Comparison of ENCODE assay signal across 17 mouse cellular contexts in the genomic region with DNA sequence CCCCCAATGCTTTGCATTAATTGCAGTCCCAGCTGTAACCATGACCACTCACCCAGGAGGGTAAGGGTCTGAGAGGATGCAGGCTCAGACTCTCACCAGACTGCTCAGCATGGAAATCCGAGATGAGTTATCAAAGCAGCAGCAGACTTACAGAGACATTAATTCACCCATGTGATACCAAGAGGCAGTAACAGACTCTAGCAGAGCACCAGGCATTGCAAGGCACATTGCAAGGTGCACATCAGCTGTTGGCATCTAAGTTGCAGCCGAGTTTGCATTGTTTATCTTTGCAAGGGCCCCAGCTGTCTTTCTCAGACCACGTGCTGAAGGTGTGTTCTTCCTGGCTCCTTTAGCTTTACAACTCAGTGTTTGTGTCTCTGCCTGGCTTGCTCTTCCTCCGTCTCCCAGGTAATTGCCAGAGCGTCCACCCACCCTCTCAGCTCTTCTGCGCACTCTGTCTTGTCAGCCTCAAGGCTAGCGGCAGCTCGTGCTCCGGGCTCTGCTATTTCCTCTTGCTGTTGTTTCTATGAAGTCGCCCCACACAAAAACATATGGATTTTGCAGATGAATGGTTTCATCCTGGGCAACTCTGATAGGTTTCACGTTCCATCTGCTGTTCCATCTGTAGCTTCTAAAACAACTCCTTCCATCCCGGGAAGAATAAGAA.
DNase-seq lines count a peak whose midpoint lies in the region; ATAC-seq and TF ChIP-seq lines count a peak whose summit lies in the region.
"Had no signal": no experiment of that assay in that cellular context is flagged by ENCODE, and none has a peak within 500 bp of the region (broad histone marks: within the 10 kb centered on the region; RNA-seq: fewer than 3 reads in every experiment).

No protein-coding gene starts in this region.

- H3K9me3 ChIP-seq in hindbrain, postnatal 0 days (ENCODE audit: low read length): no peaks in the 10 kb centered on the region
- H3K9me3 ChIP-seq in hindbrain, embryonic 11.5 days (ENCODE audit: control insufficient read depth, low read length): no peaks in the 10 kb centered on the region
- H3K9me3 ChIP-seq: limb, embryonic 12.5 days; neural tube, embryonic 12.5 days had no signal

- no peak overlapping the region for H3K27ac ChIP-seq in hindbrain, postnatal 0 days
- H3K27ac ChIP-seq in hindbrain, embryonic 11.5 days (ENCODE audit: low read depth, low read length): no peak overlapping the region
- H3K27ac ChIP-seq: limb, embryonic 12.5 days; macrophage; neural tube, embryonic 12.5 days had no signal

- no peaks in the 10 kb centered on the region for H3K4me1 ChIP-seq in hindbrain, postnatal 0 days (ENCODE audit: insufficient read depth, low read length)
- no peaks in the 10 kb centered on the region for H3K4me1 ChIP-seq in hindbrain, embryonic 11.5 days (replicated peaks; ENCODE audit: control insufficient read depth, insufficient read depth, low read length)
- H3K4me1 ChIP-seq: limb, embryonic 12.5 days; neural tube, embryonic 12.5 days had no signal

- no peak overlapping the region for H3K4me3 ChIP-seq in hindbrain, postnatal 0 days (ENCODE audit: low read length)
- no peak overlapping the region for H3K4me3 ChIP-seq in hindbrain, embryonic 11.5 days (ENCODE audit: low read depth, low read length)
- H3K4me3 ChIP-seq: limb, embryonic 12.5 days; neural tube, embryonic 12.5 days had no signal

- 0 out of 2 replicates have a peak, but pooled peaks have one; percentile 38 for ATAC-seq in hindbrain, postnatal 0 days
- no peak for ATAC-seq in hindbrain, embryonic 11.5 days (ENCODE audit: low FRiP score)
- ATAC-seq in frontal cortex, adult (ENCODE audit: low TSS enrichment): peak; percentile 92
- ATAC-seq: CD4-positive, CD25-positive, alpha-beta regulatory T cell, adult 4 months; intestine, embryonic 16.5 days; midbrain, embryonic 16.5 days had no signal

- 57% methylated on average over 12 of the region's 12 CpGs for WGBS in hindbrain, postnatal 0 days
- 86% methylated on average over 12 of the region's 12 CpGs for WGBS in hindbrain, embryonic 11.5 days

- H3K4me2 ChIP-seq in hindbrain, postnatal 0 days (ENCODE audit: low read depth, low read length): no peak overlapping the region
- no peak overlapping the region for H3K4me2 ChIP-seq in hindbrain, embryonic 11.5 days (replicated peaks; ENCODE audit: low read depth, low read length)
- H3K4me2 ChIP-seq: limb, embryonic 12.5 days; neural tube, embryonic 12.5 days had no signal

- no peak for TF ChIP-seq CTCF in hindbrain, postnatal 0 days (IDR thresholded peaks at IDR 0.05; ENCODE audit: low read depth)

- H3K9ac ChIP-seq in hindbrain, postnatal 0 days (replicated peaks; ENCODE audit: low read length): no peak overlapping the region
- no peak overlapping the region for H3K9ac ChIP-seq in hindbrain, embryonic 11.5 days (ENCODE audit: low read depth, low read length)
- H3K9ac ChIP-seq: limb, embryonic 12.5 days; neural tube, embryonic 12.5 days had no signal

- DNase-seq in hindbrain, postnatal 0 days (ENCODE audit: low spot score): no peak
- DNase-seq in hindbrain, embryonic 11.5 days (ENCODE audit: low spot score): no peak
- DNase-seq in layer of hippocampus, postnatal 36 days: peak; percentile 37 to 38
- peak; percentile 73 for DNase-seq in right cerebral cortex, postnatal 25 days
- DNase-seq in heart, postnatal 36 days: no peak
- no peak for DNase-seq in urinary bladder, postnatal 25 days (ENCODE audit: low spot score)
- DNase-seq: cerebellum, adult 9-10 months; heart, postnatal 14 days; kidney, postnatal 10 days; thymus, adult 2 months had no signal

- H3K27me3 ChIP-seq in hindbrain, postnatal 0 days (ENCODE audit: insufficient read depth, low read length): no peaks in the 10 kb centered on the region
- H3K27me3 ChIP-seq in hindbrain, embryonic 11.5 days (ENCODE audit: control insufficient read depth, insufficient read depth, low read length): no peaks in the 10 kb centered on the region
- H3K27me3 ChIP-seq: limb, embryonic 12.5 days; neural tube, embryonic 12.5 days had no signal

- H3K36me3 ChIP-seq in hindbrain, postnatal 0 days (ENCODE audit: insufficient read depth, low read length): peaks cover 6% of the 10 kb centered on the region; the same call in 1 of the 2 replicates
- H3K36me3 ChIP-seq in hindbrain, embryonic 11.5 days (ENCODE audit: control insufficient read depth, insufficient read depth, low read length): no peaks in the 10 kb centered on the region

- intact Hi-C loops in heart, postnatal 36 days (cut with DNase I): no loop called here

Comparison
In these comparisons a context has a peak if more than half of its experiments do, and no peak if none do; other contexts are left out.
1. DNase-seq: peak in layer of hippocampus, postnatal 36 days (2 of 2) and right cerebral cortex, postnatal 25 days (single experiment); none in hindbrain, postnatal 0 days (single experiment), hindbrain, embryonic 11.5 days (single experiment), heart, postnatal 36 days (0 of 2) and urinary bladder, postnatal 25 days (single experiment).